Mouse (Mus musculus): ENCODE measurements around the gene Eif2b4. TPM values are rescaled to one million over a fixed set of nuclear protein-coding genes. Genes with fewer than 3 reads are reported as not detected.

Gene Eif2b4
- polyA plus RNA-seq, 1 experiment from 2014 or later, result 58.6 TPM

DNA sequence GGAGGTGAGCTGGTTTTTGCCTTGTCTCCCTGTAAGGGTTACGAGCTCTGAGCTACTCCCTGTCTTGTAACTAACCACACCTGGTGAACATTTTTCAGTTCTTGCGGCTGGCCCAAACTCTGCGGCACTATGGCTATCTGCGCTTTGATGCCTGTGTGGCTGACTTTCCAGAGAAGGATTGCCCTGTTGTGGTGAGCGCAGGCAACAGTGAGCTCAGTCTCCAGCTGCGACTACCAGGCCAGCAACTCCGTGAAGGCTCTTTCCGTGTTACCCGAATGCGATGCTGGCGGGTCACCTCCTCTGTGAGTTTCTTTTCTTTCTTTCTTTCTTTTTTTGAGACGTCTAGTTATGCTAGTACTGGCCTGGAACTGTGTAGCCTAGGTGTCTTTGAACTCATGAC, 3.8 kb upstream of the Eif2b4 start:
- ATAC-seq (replicated peaks; ENCODE audit: insufficient number of reproducible peaks, low FRiP score, low TSS enrichment), result no peak
- no peak overlapping the region for H3K4me2 ChIP-seq

DNA sequence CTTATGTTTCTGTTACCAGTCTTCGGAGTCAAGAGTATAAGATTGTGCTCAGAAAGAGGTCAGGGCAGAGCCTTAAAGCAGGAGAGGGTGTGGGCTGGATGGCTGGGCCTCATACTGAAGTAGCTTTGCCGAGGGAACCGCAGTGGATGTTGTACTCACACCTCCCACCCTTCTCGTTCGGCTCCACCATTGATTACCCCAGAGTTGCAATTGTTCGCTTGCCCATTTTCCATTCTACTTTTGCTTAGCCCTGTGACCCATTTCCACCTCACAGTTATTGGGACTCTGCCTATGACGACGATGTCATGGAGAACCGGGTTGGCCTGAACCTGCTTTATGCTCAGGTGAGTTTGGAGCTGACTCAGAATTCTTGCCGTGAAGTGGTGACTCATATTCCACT, 3.0 kb upstream of the Eif2b4 start:
- Histone ChIP-seq H3K9ac (ENCODE audit: low read depth, low read length) (no peak overlapping the region), H3K4me2 (no peak overlapping the region), H3K27me3 (ENCODE audit: control insufficient read depth, insufficient read depth, low read length) (no peaks in the 10 kb centered on the region), H3K4me3 (ENCODE audit: low read depth, low read length) (no peak overlapping the region), H3K36me3 (ENCODE audit: control insufficient read depth, insufficient read depth, low read length) (peaks cover 42% of the 10 kb centered on the region), H3K27ac (ENCODE audit: low read depth, low read length) (no peak overlapping the region), H3K9me3 (replicated peaks; ENCODE audit: control insufficient read depth, low read length) (peaks cover 5% of the 10 kb centered on the region), H3K4me1 (ENCODE audit: control insufficient read depth, insufficient read depth, low read length) (peaks cover 12% of the 10 kb centered on the region)
- no peak for ATAC-seq (replicated peaks; ENCODE audit: insufficient number of reproducible peaks, low FRiP score, low TSS enrichment)
- 94% methylated on average over 10 of the region's 10 CpGs for WGBS (ENCODE audit: insufficient replicate concordance)

More for the DNA sequence above, 3.8 kb upstream of the Eif2b4 start:
- Histone ChIP-seq H3K4me1 (ENCODE audit: control insufficient read depth, insufficient read depth, low read length) (peaks cover 9% of the 10 kb centered on the region), H3K27ac (ENCODE audit: low read depth, low read length) (no peak overlapping the region), H3K27me3 (ENCODE audit: control insufficient read depth, insufficient read depth, low read length) (no peaks in the 10 kb centered on the region), H3K4me3 (ENCODE audit: low read depth, low read length) (no peak overlapping the region), H3K36me3 (ENCODE audit: control insufficient read depth, insufficient read depth, low read length) (peaks cover 42% of the 10 kb centered on the region), H3K9me3 (replicated peaks; ENCODE audit: control insufficient read depth, low read length) (peaks cover 5% of the 10 kb centered on the region), H3K9ac (ENCODE audit: low read depth, low read length) (no peak overlapping the region)
- 93% methylated on average over 12 of the region's 12 CpGs for WGBS (ENCODE audit: insufficient replicate concordance)

DNA sequence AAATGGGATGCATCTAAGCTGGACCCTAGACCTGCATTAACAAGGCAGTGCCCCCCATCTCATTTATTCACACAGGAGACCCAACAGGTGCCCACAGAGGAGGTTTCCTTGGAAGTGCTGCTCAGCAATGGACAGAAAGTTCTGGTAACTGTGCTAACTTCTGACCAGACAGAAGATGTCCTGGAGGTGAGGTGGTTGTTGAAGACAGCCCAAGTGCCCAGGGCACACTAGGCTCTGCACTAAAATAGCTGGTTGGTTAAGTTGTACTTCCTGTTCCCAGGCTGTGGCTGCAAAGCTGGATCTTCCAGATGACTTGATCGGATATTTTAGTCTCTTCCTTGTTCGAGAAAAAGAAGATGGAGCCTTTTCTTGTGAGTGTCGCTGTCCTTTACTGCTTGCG, 2.4 kb upstream of the Eif2b4 start:
- Histone ChIP-seq H3K4me2 (no peak overlapping the region), H3K27ac (ENCODE audit: low read depth, low read length) (no peak overlapping the region), H3K9ac (ENCODE audit: low read depth, low read length) (no peak overlapping the region), H3K27me3 (ENCODE audit: control insufficient read depth, insufficient read depth, low read length) (no peaks in the 10 kb centered on the region), H3K36me3 (ENCODE audit: control insufficient read depth, insufficient read depth, low read length) (peaks cover 42% of the 10 kb centered on the region), H3K4me1 (ENCODE audit: control insufficient read depth, insufficient read depth, low read length) (peaks cover 11% of the 10 kb centered on the region), H3K9me3 (replicated peaks; ENCODE audit: control insufficient read depth, low read length) (peaks cover 5% of the 10 kb centered on the region), H3K4me3 (ENCODE audit: low read depth, low read length) (no peak overlapping the region)
- WGBS (ENCODE audit: insufficient replicate concordance), result 93% methylated on average over 4 of the region's 4 CpGs
- ATAC-seq (replicated peaks; ENCODE audit: insufficient number of reproducible peaks, low FRiP score, low TSS enrichment), result no peak

DNA sequence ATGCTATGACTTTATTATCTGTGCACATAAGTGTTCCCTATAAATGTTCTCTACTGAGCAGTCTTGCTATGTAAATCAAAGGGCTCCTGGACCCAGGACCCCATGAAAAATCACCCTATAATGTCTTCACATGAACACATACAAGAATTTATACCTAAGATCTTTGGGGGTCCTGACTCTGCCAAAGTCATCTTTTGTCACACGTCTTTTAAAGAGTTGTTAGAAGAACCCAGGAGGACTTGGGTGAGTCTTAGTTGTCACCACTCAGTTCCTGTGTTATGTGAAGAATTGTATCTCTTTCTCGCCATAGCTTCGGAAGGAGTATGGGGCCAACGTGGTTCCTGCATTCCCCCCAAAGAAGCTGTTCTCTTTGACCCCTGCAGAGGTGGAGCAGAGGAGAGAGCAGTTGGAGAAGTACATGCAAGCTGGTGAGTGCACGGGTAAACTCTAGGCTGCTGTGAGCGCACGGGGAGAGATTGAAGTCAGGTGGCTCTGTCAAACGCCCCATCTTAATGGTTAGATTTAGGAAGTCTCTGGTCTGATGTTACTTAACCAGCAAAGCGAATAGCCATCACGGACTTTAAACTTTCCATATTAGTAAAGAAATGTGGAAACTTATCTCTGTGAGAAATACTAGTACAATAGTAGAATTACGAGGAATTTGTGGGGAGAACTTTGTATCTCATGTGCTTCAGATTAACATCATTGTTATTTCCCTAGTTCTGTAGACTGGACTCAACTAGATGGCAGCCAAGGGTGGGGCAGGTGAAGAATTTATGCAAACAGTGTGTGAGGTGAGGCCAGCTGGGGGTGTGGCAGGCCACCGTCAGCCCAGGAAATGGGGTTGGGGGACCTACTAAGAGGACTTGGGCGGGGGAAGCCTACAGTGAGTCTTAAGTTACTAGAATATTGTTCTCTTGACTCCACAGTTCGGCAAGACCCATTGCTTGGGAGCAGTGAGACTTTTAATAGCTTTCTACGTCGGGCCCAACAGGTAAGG, 1.6 kb upstream of the Eif2b4 start:
- WGBS (ENCODE audit: insufficient replicate concordance), result 91% methylated on average over 16 of the region's 16 CpGs

DNA sequence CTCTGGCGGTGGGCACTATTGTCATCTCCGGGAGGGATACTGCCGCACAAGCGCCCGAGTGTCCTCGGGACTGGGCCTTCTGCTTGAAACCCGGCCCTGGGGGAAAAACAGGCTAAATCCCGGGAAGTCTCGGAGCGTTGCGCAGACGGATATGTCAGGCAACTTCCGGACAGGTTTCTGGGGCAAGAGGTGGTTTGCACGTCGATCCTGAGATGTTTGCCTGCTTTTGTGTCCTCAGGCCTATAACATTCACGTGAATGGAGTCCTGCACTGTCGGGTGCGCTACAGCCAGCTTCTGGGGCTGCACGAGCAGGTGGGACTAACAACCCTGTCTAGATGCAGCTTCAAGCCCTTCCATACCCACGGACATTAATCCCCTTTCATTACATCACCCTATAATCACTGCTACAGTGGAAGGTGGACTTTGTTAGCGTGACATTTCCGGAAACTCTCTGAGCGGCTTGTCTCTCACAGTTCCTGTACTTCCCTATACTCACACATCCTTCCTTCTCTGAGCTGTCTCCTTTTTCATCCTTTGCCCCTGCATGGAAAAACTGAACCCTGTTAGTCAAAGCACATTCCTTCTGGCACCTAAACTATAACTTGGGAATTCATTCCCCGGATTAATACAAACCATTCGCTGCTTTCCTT, 526 bp upstream of the Eif2b4 start:
- 10% methylated on average over 25 of the region's 25 CpGs for WGBS (ENCODE audit: insufficient replicate concordance)

More for the DNA sequence above, 1.6 kb upstream of the Eif2b4 start:
- H3K4me2 ChIP-seq, result peak overlapping the region; percentile 82
- no peak overlapping the region for H3K27ac ChIP-seq (ENCODE audit: low read depth, low read length)
- H3K9ac ChIP-seq (ENCODE audit: low read depth, low read length), result peak overlapping the region; percentile 90
- peaks cover 11% of the 10 kb centered on the region for H3K4me1 ChIP-seq (ENCODE audit: control insufficient read depth, insufficient read depth, low read length)
- ATAC-seq (replicated peaks; ENCODE audit: insufficient number of reproducible peaks, low FRiP score, low TSS enrichment), result no peak
- peak overlapping the region; percentile 73 for H3K4me3 ChIP-seq (ENCODE audit: low read depth, low read length)
- peaks cover 34% of the 10 kb centered on the region for H3K36me3 ChIP-seq (ENCODE audit: control insufficient read depth, insufficient read depth, low read length)
- H3K27me3 ChIP-seq (ENCODE audit: control insufficient read depth, insufficient read depth, low read length), result no peaks in the 10 kb centered on the region
- H3K9me3 ChIP-seq (replicated peaks; ENCODE audit: control insufficient read depth, low read length), result no peaks in the 10 kb centered on the region

DNA sequence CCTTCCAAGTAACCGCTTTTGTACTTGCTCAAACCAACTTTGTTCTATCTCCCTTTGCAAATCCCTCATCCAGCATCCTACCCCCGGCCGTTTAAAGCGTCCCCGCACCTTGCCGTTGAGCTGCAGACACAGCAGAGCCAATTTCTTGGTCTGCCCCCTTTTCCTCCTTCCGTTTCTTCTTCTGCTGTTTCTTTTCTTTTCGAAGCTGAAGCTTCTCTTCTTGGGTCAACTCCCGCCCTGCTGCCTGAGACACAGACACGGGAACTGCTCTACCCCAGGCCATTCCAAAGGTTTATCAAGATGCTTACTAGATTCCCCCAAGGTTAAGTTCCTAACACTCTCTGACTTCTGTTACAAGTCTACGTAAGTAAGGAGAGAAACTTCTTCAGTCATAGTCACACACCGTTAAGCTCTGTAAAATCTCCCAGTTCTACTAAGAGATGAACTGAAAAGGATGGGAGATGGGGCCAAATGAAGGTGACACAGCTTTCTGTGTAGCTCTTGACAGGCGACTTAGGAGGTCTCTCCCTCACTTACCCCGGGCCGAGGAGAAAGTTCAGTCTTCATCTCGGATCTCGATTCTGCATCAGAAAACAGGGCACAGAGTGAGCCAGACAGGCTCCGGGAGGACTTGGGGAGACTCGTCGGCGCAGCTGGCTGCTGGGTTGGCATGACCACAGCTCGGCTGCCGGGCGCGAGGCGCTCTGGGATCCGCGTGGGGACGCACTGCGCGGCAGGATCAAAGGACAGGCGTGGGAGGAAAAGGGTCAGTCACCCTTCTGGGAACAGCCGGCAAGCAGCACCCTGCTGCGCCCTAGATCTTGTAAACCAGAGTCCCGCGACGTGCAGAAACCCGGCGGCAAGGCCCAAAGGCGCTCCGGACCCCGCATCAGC, 938 bp downstream of the Eif2b4 start:
- peak; percentile 55 for ATAC-seq (replicated peaks; ENCODE audit: insufficient number of reproducible peaks, low FRiP score, low TSS enrichment)
- H3K27ac ChIP-seq (ENCODE audit: low read depth, low read length), result peak overlapping the region; percentile 89
- H3K9me3 ChIP-seq (replicated peaks; ENCODE audit: control insufficient read depth, low read length), result no peaks in the 10 kb centered on the region
- no peaks in the 10 kb centered on the region for H3K27me3 ChIP-seq (ENCODE audit: control insufficient read depth, insufficient read depth, low read length)
- peaks cover 11% of the 10 kb centered on the region for H3K4me1 ChIP-seq (ENCODE audit: control insufficient read depth, insufficient read depth, low read length)
- H3K36me3 ChIP-seq (ENCODE audit: control insufficient read depth, insufficient read depth, low read length), result peaks cover 30% of the 10 kb centered on the region
- H3K4me3 ChIP-seq (ENCODE audit: low read depth, low read length), result peak overlapping the region; percentile 73
- H3K4me2 ChIP-seq, result peak overlapping the region; percentile 78
- WGBS (ENCODE audit: insufficient replicate concordance), result 12% methylated on average over 42 of the region's 42 CpGs
- peak overlapping the region; percentile 84 for H3K9ac ChIP-seq (ENCODE audit: low read depth, low read length)

More for the DNA sequence above, 526 bp upstream of the Eif2b4 start:
- Histone ChIP-seq H3K4me2 (peak overlapping the region; percentile 82), H3K27ac (ENCODE audit: low read depth, low read length) (peak overlapping the region; percentile 89), H3K27me3 (ENCODE audit: control insufficient read depth, insufficient read depth, low read length) (no peaks in the 10 kb centered on the region), H3K9ac (ENCODE audit: low read depth, low read length) (peak overlapping the region; percentile 90), H3K4me1 (ENCODE audit: control insufficient read depth, insufficient read depth, low read length) (peaks cover 11% of the 10 kb centered on the region), H3K9me3 (replicated peaks; ENCODE audit: control insufficient read depth, low read length) (no peaks in the 10 kb centered on the region), H3K36me3 (ENCODE audit: control insufficient read depth, insufficient read depth, low read length) (peaks cover 29% of the 10 kb centered on the region), H3K4me3 (ENCODE audit: low read depth, low read length) (peak overlapping the region; percentile 73)
- no peak for ATAC-seq (replicated peaks; ENCODE audit: insufficient number of reproducible peaks, low FRiP score, low TSS enrichment)

DNA sequence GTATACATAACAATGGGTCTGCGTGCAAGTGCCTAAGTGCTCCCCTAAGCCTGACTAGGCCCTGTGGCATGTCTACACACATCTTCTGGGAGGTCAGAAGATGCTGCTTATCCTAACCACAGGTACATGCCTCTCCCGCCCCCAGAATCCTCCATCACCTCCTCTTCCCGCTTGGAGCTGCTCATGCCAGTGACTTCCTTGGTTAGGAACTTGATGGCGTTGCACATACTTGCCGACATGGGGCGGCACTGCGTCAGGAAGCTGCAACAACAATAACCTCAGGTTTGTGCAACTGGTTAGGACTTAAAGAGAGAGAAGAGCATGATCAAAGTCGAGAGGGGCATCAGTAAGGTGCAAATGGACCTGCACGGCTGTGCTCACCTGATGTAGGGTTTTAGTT, 3.0 kb downstream of the Eif2b4 start:
- no peak overlapping the region for H3K4me2 ChIP-seq
- peaks cover 11% of the 10 kb centered on the region for H3K4me1 ChIP-seq (ENCODE audit: control insufficient read depth, insufficient read depth, low read length)
- no peak for ATAC-seq (replicated peaks; ENCODE audit: insufficient number of reproducible peaks, low FRiP score, low TSS enrichment)
- H3K36me3 ChIP-seq (ENCODE audit: control insufficient read depth, insufficient read depth, low read length), result peaks cover 16% of the 10 kb centered on the region
- no peaks in the 10 kb centered on the region for H3K9me3 ChIP-seq (replicated peaks; ENCODE audit: control insufficient read depth, low read length)
- H3K27ac ChIP-seq (ENCODE audit: low read depth, low read length), result no peak overlapping the region
- WGBS (ENCODE audit: insufficient replicate concordance), result 84% methylated on average over 9 of the region's 9 CpGs
- no peaks in the 10 kb centered on the region for H3K27me3 ChIP-seq (ENCODE audit: control insufficient read depth, insufficient read depth, low read length)
- no peak overlapping the region for H3K4me3 ChIP-seq (ENCODE audit: low read depth, low read length)
- no peak overlapping the region for H3K9ac ChIP-seq (ENCODE audit: low read depth, low read length)

DNA sequence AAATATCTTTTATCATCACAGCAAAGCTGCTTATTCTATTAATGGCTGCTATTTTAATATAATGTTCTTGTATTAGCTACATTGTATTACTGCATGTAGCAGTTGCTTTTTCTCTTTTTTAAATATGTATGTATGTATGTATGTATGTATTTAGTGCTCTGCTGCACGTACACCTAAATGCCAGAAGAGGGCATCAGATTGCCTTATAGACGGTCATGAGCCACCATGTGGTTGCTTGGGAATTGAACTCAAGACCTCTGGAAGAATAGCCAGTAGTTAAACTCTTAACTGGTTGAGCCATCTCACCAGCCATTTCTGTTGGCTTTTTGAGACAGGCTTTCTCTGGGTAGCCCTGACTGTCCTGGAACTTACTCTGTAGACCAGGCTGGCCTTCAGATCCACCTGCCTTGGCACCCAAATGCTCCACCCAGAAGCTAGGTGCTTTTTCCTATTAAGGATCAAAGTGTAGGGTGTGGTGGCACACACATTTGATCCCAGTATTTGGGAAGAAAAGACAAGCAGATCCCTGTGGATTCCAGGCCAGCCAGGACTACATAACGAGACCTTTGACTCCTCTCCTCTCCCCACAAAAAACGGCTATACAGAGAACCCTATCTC, 4.9 kb downstream of the Eif2b4 start:
- whole genome bisulfite sequencing (ENCODE audit: insufficient replicate concordance), result 73% methylated on average over 4 of the region's 4 CpGs
- Histone ChIP-seq H3K4me3 (ENCODE audit: low read depth, low read length) (no peak overlapping the region), H3K4me1 (ENCODE audit: control insufficient read depth, insufficient read depth, low read length) (peaks cover 5% of the 10 kb centered on the region), H3K4me2 (no peak overlapping the region), H3K27ac (ENCODE audit: low read depth, low read length) (no peak overlapping the region), H3K9ac (ENCODE audit: low read depth, low read length) (no peak overlapping the region), H3K27me3 (ENCODE audit: control insufficient read depth, insufficient read depth, low read length) (no peaks in the 10 kb centered on the region), H3K9me3 (replicated peaks; ENCODE audit: control insufficient read depth, low read length) (no peaks in the 10 kb centered on the region), H3K36me3 (ENCODE audit: control insufficient read depth, insufficient read depth, low read length) (peaks cover 15% of the 10 kb centered on the region)
- ATAC-seq (replicated peaks; ENCODE audit: insufficient number of reproducible peaks, low FRiP score, low TSS enrichment), result no peak
